Mouse (Mus musculus): ENCODE data around the gene Spag9. TPM values are rescaled to one million over a fixed set of nuclear protein-coding genes. Genes with fewer than 3 reads are reported as not detected.
A peak's percentile ranks its signal among the peaks of the same experiment; 100 is the strongest.

Spag9 gene
- polyA plus RNA-seq, 1 experiment, result 93.3 TPM

- WGBS, result under 1% methylated on average over 46 of the region's 46 CpGs
- peak overlapping the region; percentile 99 for H3K27ac ChIP-seq (ENCODE audit: insufficient read depth, low read depth, low read length)
- H3K4me1 ChIP-seq (ENCODE audit: control insufficient read depth, insufficient read depth, low read length), result peaks cover 40% of the 10 kb centered on the region
- TF ChIP-seq POLR2A (IDR thresholded peaks at IDR 0.05; ENCODE audit: insufficient read depth, low read depth, low read length) (no peak), CTCF (IDR thresholded peaks at IDR 0.05; ENCODE audit: insufficient read depth, low read depth, low read length) (no peak)
- H3K4me3 ChIP-seq (ENCODE audit: insufficient read depth, low read depth, low read length), result peak overlapping the region; percentile 51
Observed at GRCm38 (mm10) chr11:94148931-94149491, 153.1 kb downstream of the Spag9 start.

- 27% methylated on average over 16 of the region's 16 CpGs for WGBS
- Histone ChIP-seq H3K4me1 (ENCODE audit: control insufficient read depth, insufficient read depth, low read length) (peaks cover 36% of the 10 kb centered on the region), H3K27ac (ENCODE audit: insufficient read depth, low read depth, low read length) (peak overlapping the region; percentile 99), H3K4me3 (ENCODE audit: insufficient read depth, low read depth, low read length) (peak overlapping the region; percentile 51)
- TF ChIP-seq CTCF (IDR thresholded peaks at IDR 0.05; ENCODE audit: insufficient read depth, low read depth, low read length) (no peak), POLR2A (IDR thresholded peaks at IDR 0.05; ENCODE audit: insufficient read depth, low read depth, low read length) (no peak)
Observed at GRCm38 (mm10) chr11:94149509-94150259, 153.8 kb downstream of the Spag9 start.

GRCm38 (mm10) chr11:94150519-94151470 is 154.9 kb downstream of the Spag9 start:
- Histone ChIP-seq H3K4me3 (ENCODE audit: insufficient read depth, low read depth, low read length) (no peak overlapping the region), H3K27ac (ENCODE audit: insufficient read depth, low read depth, low read length) (no peak overlapping the region; the same call in 1 of the 2 replicates), H3K4me1 (ENCODE audit: control insufficient read depth, insufficient read depth, low read length) (peaks cover 28% of the 10 kb centered on the region)
- WGBS, result 60% methylated on average over 25 of the region's 25 CpGs
- TF ChIP-seq POLR2A (IDR thresholded peaks at IDR 0.05; ENCODE audit: insufficient read depth, low read depth, low read length) (no peak), CTCF (IDR thresholded peaks at IDR 0.05; ENCODE audit: insufficient read depth, low read depth, low read length) (no peak)

GRCm38 (mm10) chr11:94154201-94154600 is 158.3 kb downstream of the Spag9 start:
- 88% methylated on average over 3 of the region's 3 CpGs for WGBS

GRCm38 (mm10) chr11:94158521-94158920 is 162.6 kb downstream of the Spag9 start:
- 49% methylated on average over 14 of the region's 14 CpGs for whole genome bisulfite sequencing
- Histone ChIP-seq H3K4me3 (ENCODE audit: insufficient read depth, low read depth, low read length) (no peak overlapping the region), H3K4me1 (ENCODE audit: control insufficient read depth, insufficient read depth, low read length) (peaks cover 41% of the 10 kb centered on the region), H3K27ac (ENCODE audit: insufficient read depth, low read depth, low read length) (peak overlapping the region; percentile 100)
- TF ChIP-seq CTCF (IDR thresholded peaks at IDR 0.05; ENCODE audit: insufficient read depth, low read depth, low read length), result no peak

More at GRCm38 (mm10) chr11:94154201-94154600, 158.3 kb downstream of the Spag9 start:
- H3K4me3 ChIP-seq (ENCODE audit: insufficient read depth, low read depth, low read length), result no peak overlapping the region
- peaks cover 25% of the 10 kb centered on the region for H3K4me1 ChIP-seq (ENCODE audit: control insufficient read depth, insufficient read depth, low read length)
- no peak overlapping the region for H3K27ac ChIP-seq (ENCODE audit: insufficient read depth, low read depth, low read length)
- no peak for TF ChIP-seq CTCF (IDR thresholded peaks at IDR 0.05; ENCODE audit: insufficient read depth, low read depth, low read length)
- no peak for TF ChIP-seq POLR2A (IDR thresholded peaks at IDR 0.05; ENCODE audit: insufficient read depth, low read depth, low read length)

- H3K4me1 ChIP-seq (ENCODE audit: control insufficient read depth, insufficient read depth, low read length), result peaks cover 41% of the 10 kb centered on the region
- H3K4me3 ChIP-seq (ENCODE audit: insufficient read depth, low read depth, low read length), result no peak overlapping the region
- 39% methylated on average over 14 of the region's 14 CpGs for WGBS
- peak overlapping the region; percentile 100 for H3K27ac ChIP-seq (ENCODE audit: insufficient read depth, low read depth, low read length)
- no peak for TF ChIP-seq POLR2A (IDR thresholded peaks at IDR 0.05; ENCODE audit: insufficient read depth, low read depth, low read length)
- TF ChIP-seq CTCF (IDR thresholded peaks at IDR 0.05; ENCODE audit: insufficient read depth, low read depth, low read length), result no peak
Observed at GRCm38 (mm10) chr11:94159066-94159880, 163.4 kb downstream of the Spag9 start.

- TF ChIP-seq POLR2A (IDR thresholded peaks at IDR 0.05; ENCODE audit: insufficient read depth, low read depth, low read length), result no peak
- TF ChIP-seq CTCF (IDR thresholded peaks at IDR 0.05; ENCODE audit: insufficient read depth, low read depth, low read length), result no peak
- H3K27ac ChIP-seq (ENCODE audit: insufficient read depth, low read depth, low read length), result peak overlapping the region; percentile 100
- peak overlapping the region; percentile 4; the same call in 1 of the 2 replicates for H3K4me3 ChIP-seq (ENCODE audit: insufficient read depth, low read depth, low read length)
- 7% methylated on average over 7 of the region's 7 CpGs for WGBS
- peaks cover 41% of the 10 kb centered on the region for H3K4me1 ChIP-seq (ENCODE audit: control insufficient read depth, insufficient read depth, low read length)
Observed at GRCm38 (mm10) chr11:94159911-94160415, 164.1 kb downstream of the Spag9 start.
